Mouse (Mus musculus): ENCODE measurements around the gene Fbxw4.

- TF ChIP-seq CTCF (conservative IDR thresholded peaks at IDR 0.05; ENCODE audit: insufficient read depth, insufficient read length, low read depth, low read length) (peak; percentile 19; the same call in 1 of the 2 replicates), POLR2A (IDR thresholded peaks at IDR 0.05; ENCODE audit: low read depth, low read length) (no peak)
Measured at GRCm38 (mm10) chr19:45629219-45629618, 30.9 kb downstream of the Fbxw4 start.

Measured in kidney, adult 2 months (tissue).